Mouse (Mus musculus): Measurements from ENCODE around the gene Rxrg. TPM values are rescaled to one million over a fixed set of nuclear protein-coding genes. Genes with fewer than 3 reads are reported as not detected.

Rxrg gene
- total RNA-seq (2014; fragmentation: Nextera tagmentation) = not detected in 2 replicates
- 0.53 and 1.0 TPM in 2 replicates for total RNA-seq (2017)

GRCm38 (mm10) chr1:167598255-167599081, at the start of gene Rxrg:
Rxrg (plus strand) TSS chr1:167598384.
- ATAC-seq (replicated peaks; ENCODE audit: low FRiP score, low TSS enrichment, poor library complexity, severe bottlenecking) = peak; percentile 79

- ATAC-seq (replicated peaks; ENCODE audit: low FRiP score, low TSS enrichment, poor library complexity, severe bottlenecking) = no peak
Observed at GRCm38 (mm10) chr1:167549324-167549723, 48.9 kb upstream of the Rxrg start.

GRCm38 (mm10) chr1:167551601-167552000, 46.6 kb upstream of the Rxrg start:
- ATAC-seq (replicated peaks; ENCODE audit: low FRiP score, low TSS enrichment, poor library complexity, severe bottlenecking) = peak; percentile 74

GRCm38 (mm10) chr1:167553959-167554526, 44.1 kb upstream of the Rxrg start:
- no peak for ATAC-seq (replicated peaks; ENCODE audit: low FRiP score, low TSS enrichment, poor library complexity, severe bottlenecking)

GRCm38 (mm10) chr1:167566571-167566970, 31.6 kb upstream of the Rxrg start:
- ATAC-seq (replicated peaks; ENCODE audit: low FRiP score, low TSS enrichment, poor library complexity, severe bottlenecking) = no peak

- no peak for ATAC-seq (replicated peaks; ENCODE audit: low FRiP score, low TSS enrichment, poor library complexity, severe bottlenecking)
Observed at GRCm38 (mm10) chr1:167579131-167579530, 19.1 kb upstream of the Rxrg start.

- no peak for ATAC-seq (replicated peaks; ENCODE audit: low FRiP score, low TSS enrichment, poor library complexity, severe bottlenecking)
Observed at GRCm38 (mm10) chr1:167583195-167583594, 15.0 kb upstream of the Rxrg start.

- ATAC-seq (replicated peaks; ENCODE audit: low FRiP score, low TSS enrichment, poor library complexity, severe bottlenecking) = no peak
Observed at GRCm38 (mm10) chr1:167583888-167584287, 14.3 kb upstream of the Rxrg start.

GRCm38 (mm10) chr1:167588747-167589558, 9.2 kb upstream of the Rxrg start:
- ATAC-seq (replicated peaks; ENCODE audit: low FRiP score, low TSS enrichment, poor library complexity, severe bottlenecking) = no peak

GRCm38 (mm10) chr1:167592175-167592574, 6.0 kb upstream of the Rxrg start:
- no peak for ATAC-seq (replicated peaks; ENCODE audit: low FRiP score, low TSS enrichment, poor library complexity, severe bottlenecking)

GRCm38 (mm10) chr1:167599211-167599735, 1.1 kb downstream of the Rxrg start:
- no peak for ATAC-seq (replicated peaks; ENCODE audit: low FRiP score, low TSS enrichment, poor library complexity, severe bottlenecking)

GRCm38 (mm10) chr1:167608201-167608741, 10.1 kb downstream of the Rxrg start:
- no peak for ATAC-seq (replicated peaks; ENCODE audit: low FRiP score, low TSS enrichment, poor library complexity, severe bottlenecking)

- ATAC-seq (replicated peaks; ENCODE audit: low FRiP score, low TSS enrichment, poor library complexity, severe bottlenecking) = no peak
Observed at GRCm38 (mm10) chr1:167617131-167617530, 18.9 kb downstream of the Rxrg start.

- ATAC-seq (replicated peaks; ENCODE audit: low FRiP score, low TSS enrichment, poor library complexity, severe bottlenecking) = no peak
Observed at GRCm38 (mm10) chr1:167617995-167618489, 19.9 kb downstream of the Rxrg start.

GRCm38 (mm10) chr1:167620206-167620795, 22.1 kb downstream of the Rxrg start:
- ATAC-seq (replicated peaks; ENCODE audit: low FRiP score, low TSS enrichment, poor library complexity, severe bottlenecking) = no peak

GRCm38 (mm10) chr1:167625098-167625497, 26.9 kb downstream of the Rxrg start:
- no peak for ATAC-seq (replicated peaks; ENCODE audit: low FRiP score, low TSS enrichment, poor library complexity, severe bottlenecking)

- ATAC-seq (replicated peaks; ENCODE audit: low FRiP score, low TSS enrichment, poor library complexity, severe bottlenecking) = no peak
Observed at GRCm38 (mm10) chr1:167631765-167632164, 33.6 kb downstream of the Rxrg start.

- ATAC-seq (replicated peaks; ENCODE audit: low FRiP score, low TSS enrichment, poor library complexity, severe bottlenecking) = no peak
Observed at GRCm38 (mm10) chr1:167635702-167636101, 37.5 kb downstream of the Rxrg start.

GRCm38 (mm10) chr1:167636948-167637347, 38.8 kb downstream of the Rxrg start:
- peak; percentile 76 for ATAC-seq (replicated peaks; ENCODE audit: low FRiP score, low TSS enrichment, poor library complexity, severe bottlenecking)

Data from megakaryocyte-erythroid progenitor cell, adult 5-6 weeks (primary cell).